Mouse (Mus musculus) erythroblast, embryonic 14.5 days (primary cell): ENCODE measurements around the gene Vamp5.

ENCODE experiments used
- GATA1 ChIP-seq: IDR thresholded peaks from 2 replicates; pipeline ENCODE4 v1.6.1; 2012; ENCODE audit warnings: low read length, inconsistent platforms, mixed read lengths
- TAL1 ChIP-seq: IDR thresholded peaks from 3 replicates; pipeline ENCODE4 v1.6.1; 2012; ENCODE audit warnings: low read length, inconsistent platforms, mixed read lengths

GRCm38 (mm10) chr6:72415964-72416772, 35.9 kb upstream of the Vamp5 start:
- TF ChIP-seq GATA1 = no peak
- no peak for TF ChIP-seq TAL1
